Mouse (Mus musculus): ENCODE data around the gene 4933407L21Rik.

DNA sequence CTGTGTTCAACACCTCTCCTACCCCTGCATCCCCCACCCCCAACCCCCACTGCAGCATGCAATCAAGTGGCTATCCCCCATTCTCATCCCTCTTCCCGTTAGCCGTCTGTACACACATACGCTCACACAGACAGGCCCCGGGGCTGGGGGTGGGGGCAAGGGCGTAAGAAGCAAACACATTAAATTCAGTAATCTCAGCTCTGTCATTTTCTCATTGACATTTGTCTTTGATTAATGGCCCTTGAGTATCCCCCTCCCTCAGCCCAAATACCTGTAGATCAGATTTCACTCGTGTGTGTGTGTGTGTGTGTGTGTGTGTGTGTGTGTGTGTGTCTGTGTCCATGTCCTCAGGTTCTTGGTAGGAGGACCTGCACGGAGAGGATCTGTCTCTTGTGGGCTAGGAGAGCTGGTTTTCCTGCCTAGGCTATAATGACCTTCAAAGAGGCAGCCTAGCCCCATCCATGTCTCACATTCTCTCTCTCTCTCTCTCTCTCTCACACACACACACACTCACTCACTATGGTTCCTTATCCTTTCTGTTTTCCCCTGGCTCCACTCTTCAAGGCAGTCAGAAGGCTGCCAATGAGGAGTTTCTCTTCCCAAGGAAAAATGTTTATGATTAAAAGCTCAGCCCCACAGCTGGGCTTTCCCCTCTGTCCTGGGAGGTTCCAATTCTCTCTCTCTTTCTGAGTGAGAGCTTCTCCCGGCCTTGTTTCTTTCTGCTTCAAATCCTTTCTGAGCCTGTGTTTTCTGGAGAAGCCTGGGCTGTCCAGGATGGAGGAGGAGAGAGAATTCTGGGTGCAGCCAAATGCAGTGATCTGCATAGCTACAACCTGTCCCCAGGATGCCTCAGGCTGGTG, 30.2 kb upstream of the 4933407L21Rik start:
- TF ChIP-seq CTCF (IDR thresholded peaks at IDR 0.05; ENCODE audit: borderline replicate concordance, control insufficient read depth, extremely low read depth, insufficient read depth, low read length, poor library complexity): no peak
- no peak for TF ChIP-seq POLR2A (IDR thresholded peaks at IDR 0.05; ENCODE audit: control insufficient read depth, extremely low read depth, insufficient read depth, low read length, poor library complexity)
